Mouse (Mus musculus) embryonic fibroblast, embryonic 13.5 days (primary cell): ENCODE data around the gene Wscd1.

ENCODE experiments used
- CTCF ChIP-seq: IDR thresholded peaks from 2 replicates; pipeline ENCODE4 v1.5.1; 2011; ENCODE audit warnings: mild to moderate bottlenecking, control low read depth, low read length, moderate library complexity, borderline replicate concordance; ENCODE audit not compliant: insufficient read depth
- POLR2A ChIP-seq: IDR thresholded peaks from 2 replicates; pipeline ENCODE4 v1.6.1; 2011; ENCODE audit warnings: low read depth, mild to moderate bottlenecking, control low read depth, low read length, moderate library complexity

- TF ChIP-seq CTCF: no peak
- no peak for TF ChIP-seq POLR2A
Observed at GRCm38 (mm10) chr11:71751174-71751611, 1.5 kb downstream of the Wscd1 start.
